Mouse (Mus musculus) liver, adult 2 months (tissue): ENCODE results near the gene Akr1c20.

ENCODE experiments used
- CTCF ChIP-seq: fragments of 200-500 bp; IDR thresholded peaks from 2 replicates; pipeline ENCODE4 v1.5.1; 2011; ENCODE audit warnings: low read depth, low read length, control low read depth
- POLR2A ChIP-seq: fragments of 200-500 bp; IDR thresholded peaks from 2 replicates; pipeline ENCODE4 v1.6.1; 2011; ENCODE audit warnings: low read length, control low read depth; ENCODE audit not compliant: insufficient read depth; ENCODE audit errors: extremely low read depth

GRCm38 (mm10) chr13:4523201-4523838 is at the start of gene Akr1c20:
- TF ChIP-seq CTCF (no peak), POLR2A (no peak)
